Mouse (Mus musculus): Measurements from ENCODE around the gene Ifnl2. TPM values are rescaled to one million over a fixed set of nuclear protein-coding genes. Genes with fewer than 3 reads are reported as not detected.

The Ifnl2 gene
- total RNA-seq, 2 experiments from 2014 or later: not detected

GRCm38 (mm10) chr7:28477363-28477762 lies 32.9 kb downstream of the Ifnl2 start:
- TF ChIP-seq CTCF (conservative IDR thresholded peaks at IDR 0.05): no peak
- DNase-seq (ENCODE audit: low spot score in 2 of 2): no peak
- H3K27ac ChIP-seq: no peak overlapping the region
- no peak overlapping the region for H3K4me3 ChIP-seq

- H3K27ac ChIP-seq: no peak overlapping the region
- no peak overlapping the region for H3K4me3 ChIP-seq
- no peak; the same call in 1 of the 2 replicates for TF ChIP-seq CTCF (conservative IDR thresholded peaks at IDR 0.05)
- DNase-seq (ENCODE audit: low spot score in 2 of 2): no peak
These were observed 34.1 kb downstream of the Ifnl2 start for GRCm38 (mm10) chr7:28476191-28476590.

- H3K4me3 ChIP-seq: peak overlapping the region; percentile 40
- no peak; the same call in 1 of the 2 replicates for TF ChIP-seq CTCF (conservative IDR thresholded peaks at IDR 0.05)
- no peak for DNase-seq (ENCODE audit: low spot score in 2 of 2)
- no peak overlapping the region for H3K27ac ChIP-seq
These were observed 43.0 kb downstream of the Ifnl2 start for GRCm38 (mm10) chr7:28467213-28467751.

GRCm38 (mm10) chr7:28466721-28467212 lies 43.5 kb downstream of the Ifnl2 start:
- H3K4me3 ChIP-seq: no peak overlapping the region; the same call in 1 of the 2 replicates
- no peak for DNase-seq (ENCODE audit: low spot score in 2 of 2)
- no peak for TF ChIP-seq CTCF (conservative IDR thresholded peaks at IDR 0.05)
- no peak overlapping the region for H3K27ac ChIP-seq

- Histone ChIP-seq H3K4me3 (peak overlapping the region; percentile 52), H3K27ac (peak overlapping the region; percentile 90)
- DNase-seq (ENCODE audit: low spot score in 2 of 2): peak; percentile 84 to 92
- no peak for TF ChIP-seq CTCF (conservative IDR thresholded peaks at IDR 0.05)
These were observed 45.6 kb downstream of the Ifnl2 start for GRCm38 (mm10) chr7:28464416-28465212.

GRCm38 (mm10) chr7:28462769-28463168 lies 47.5 kb downstream of the Ifnl2 start:
- Histone ChIP-seq H3K4me3 (no peak overlapping the region), H3K27ac (no peak overlapping the region)
- no peak for DNase-seq (ENCODE audit: low spot score in 2 of 2)
- TF ChIP-seq CTCF (conservative IDR thresholded peaks at IDR 0.05): no peak

- Histone ChIP-seq H3K27ac (no peak overlapping the region), H3K4me3 (no peak overlapping the region)
- no peak for DNase-seq (ENCODE audit: low spot score in 2 of 2)
- TF ChIP-seq CTCF (conservative IDR thresholded peaks at IDR 0.05): no peak
These were observed 49.9 kb downstream of the Ifnl2 start for GRCm38 (mm10) chr7:28460361-28460760.

Other genes with a start within 250 kb of the Ifnl2 start
- 10 to 100 TPM; 58.3 to 59.0 TPM for gene Eid2, start 242.6 kb downstream of the Ifnl2 start, total RNA-seq (2021)
- gene Eid2b, start 232.7 kb downstream of the Ifnl2 start, total RNA-seq (2021): 10 to 100 TPM; 34.3 to 37.5 TPM
- gene Selenov, start 219.3 kb downstream of the Ifnl2 start, total RNA-seq (2021): under 1 TPM; 0.38 to 0.79 TPM
- 1 to 10 TPM; 1.8 to 1.9 TPM for gene Dll3, start 208.2 kb downstream of the Ifnl2 start, total RNA-seq (2021)
- gene Timm50, start 198.4 kb downstream of the Ifnl2 start, total RNA-seq (2021): 10 to 100 TPM; 37.8 to 38.5 TPM
- gene Supt5, start 171.7 kb downstream of the Ifnl2 start, total RNA-seq (2021): 100 to 1,000 TPM; 117 to 123 TPM
- 100 to 1,000 TPM; 490 to 496 TPM for gene Rps16, start 159.8 kb downstream of the Ifnl2 start, total RNA-seq (2021)
- gene Plekhg2, start 137.9 kb downstream of the Ifnl2 start, total RNA-seq (2021): 1 to 10 TPM; 5.9 to 6.8 TPM
- gene Zfp36, start 130.2 kb downstream of the Ifnl2 start, total RNA-seq (2021): 1 to 10 TPM; 2.0 to 3.2 TPM
- gene Med29, start 117.7 kb downstream of the Ifnl2 start, total RNA-seq (2021): 10 to 100 TPM; 17.7 to 18.7 TPM
- gene Paf1, start 117.5 kb downstream of the Ifnl2 start, total RNA-seq (2021): 10 to 100 TPM; 68.4 to 79.0 TPM
- 1 to 10 TPM in 1 of 2 experiments, under 1 TPM in 1; 0.86 to 2.3 TPM for gene Gmfg, start 73.0 kb downstream of the Ifnl2 start, total RNA-seq (2021)
- 10 to 100 TPM; 69.1 to 79.8 TPM for gene Lrfn1, start 58.5 kb downstream of the Ifnl2 start, total RNA-seq (2021)
- gene Ifnl3, start 12.4 kb upstream of the Ifnl2 start, total RNA-seq (2021): not detected
- not detected for gene Sycn, start 30.4 kb upstream of the Ifnl2 start, total RNA-seq (2021)
- under 1 TPM; 0.23 to 0.47 TPM for gene Nccrp1, start 36.8 kb upstream of the Ifnl2 start, total RNA-seq (2021)
- 10 to 100 TPM; 67.8 to 70.1 TPM for gene Samd4b, start 87.7 kb upstream of the Ifnl2 start, total RNA-seq (2021)
- gene Pak4, start 87.7 kb upstream of the Ifnl2 start, total RNA-seq (2021): 10 to 100 TPM; 13.7 to 16.2 TPM
- gene Acp7, start 120.9 kb upstream of the Ifnl2 start, total RNA-seq (2021): 1 to 10 TPM; 1.2 to 2.2 TPM
- 10 to 100 TPM; 24.4 to 27.1 TPM for gene Fbxo27, start 182.4 kb upstream of the Ifnl2 start, total RNA-seq (2021)
- gene Fbxo17, start 206.3 kb upstream of the Ifnl2 start, total RNA-seq (2021): 1 to 10 TPM in 1 of 2 experiments, under 1 TPM in 1; 0.98 to 1.4 TPM
- 10 to 100 TPM; 57.5 to 57.9 TPM for gene Mrps12, start 231.4 kb upstream of the Ifnl2 start, total RNA-seq (2021)
- 10 to 100 TPM; 13.9 to 14.3 TPM for gene Sars2, start 231.5 kb upstream of the Ifnl2 start, total RNA-seq (2021)
- under 1 TPM; 0.34 to 0.36 TPM for gene Ccer2, start 245.7 kb upstream of the Ifnl2 start, total RNA-seq (2021)

All from layer of hippocampus, adult 2 months (tissue).